In genomic region chr3:66555538-66555937, GRCm38 (mm10) we compare ENCODE assay signal across 27 mouse cellular contexts.
A peak's percentile ranks its signal among the peaks of the same experiment; 100 is the strongest.
DNase-seq lines count a peak whose midpoint lies in the region; ATAC-seq lines count a peak whose summit lies in the region.
"Had no signal": no experiment of that assay in that cellular context is flagged by ENCODE, and none has a peak within 500 bp of the region (broad histone marks: within the 10 kb centered on the region; RNA-seq: fewer than 3 reads in every experiment).

No protein-coding gene starts in this region.

- no peak for ATAC-seq in midbrain, embryonic 11.5 days (ENCODE audit: low FRiP score)
- ATAC-seq in midbrain, embryonic 16.5 days = no peak
- ATAC-seq in common myeloid progenitor, adult 5-6 weeks (replicated peaks; ENCODE audit: low read depth, poor library complexity, severe bottlenecking) = peak; percentile 97
- peak; percentile 56 for ATAC-seq in megakaryocyte, adult 5-6 weeks (ENCODE audit: poor library complexity, severe bottlenecking)
- ATAC-seq: CD4-positive, CD25-positive, alpha-beta regulatory T cell, adult 4 months; forebrain, embryonic 14.5 days; forebrain, postnatal 0 days; hindbrain, postnatal 0 days; intestine, postnatal 0 days; Patski had no signal

- no peak overlapping the region for H3K4me2 ChIP-seq in midbrain, embryonic 11.5 days
- no peak overlapping the region for H3K4me2 ChIP-seq in midbrain, embryonic 16.5 days (ENCODE audit: low read length)
- H3K4me2 ChIP-seq: heart, embryonic 12.5 days; heart, embryonic 15.5 days; hindbrain, embryonic 14.5 days had no signal

- H3K27ac ChIP-seq in midbrain, embryonic 11.5 days (ENCODE audit: low read depth, low read length) = no peak overlapping the region
- H3K27ac ChIP-seq in midbrain, embryonic 16.5 days (ENCODE audit: low read length) = no peak overlapping the region
- H3K27ac ChIP-seq: forebrain, embryonic 10.5 days; gastrocnemius, adult 2 months; heart, embryonic 15.5 days; hindbrain, embryonic 14.5 days; hindbrain, postnatal 0 days had no signal

- WGBS in midbrain, embryonic 11.5 days = 100% methylated on average over 1 of the region's 1 CpGs
- 93% methylated on average over 1 of the region's 1 CpGs for WGBS in midbrain, embryonic 16.5 days

- no peaks in the 10 kb centered on the region for H3K36me3 ChIP-seq in midbrain, embryonic 11.5 days (ENCODE audit: control insufficient read depth, insufficient read depth, low read length)
- H3K36me3 ChIP-seq in midbrain, embryonic 16.5 days (ENCODE audit: control insufficient read depth, insufficient read depth, low read length) = no peaks in the 10 kb centered on the region
- H3K36me3 ChIP-seq: forebrain, embryonic 10.5 days; heart, embryonic 12.5 days; heart, embryonic 15.5 days had no signal

- no peak overlapping the region for H3K9ac ChIP-seq in midbrain, embryonic 11.5 days (ENCODE audit: low read length)
- no peak overlapping the region for H3K9ac ChIP-seq in midbrain, embryonic 16.5 days (ENCODE audit: low read depth, low read length)
- H3K9ac ChIP-seq: forebrain, postnatal 0 days; heart, embryonic 12.5 days; heart, embryonic 15.5 days; hindbrain, embryonic 14.5 days had no signal

- H3K4me1 ChIP-seq in midbrain, embryonic 11.5 days (ENCODE audit: control insufficient read depth, insufficient read depth, low read length) = no peaks in the 10 kb centered on the region; the same call in 1 of the 2 replicates
- no peaks in the 10 kb centered on the region for H3K4me1 ChIP-seq in midbrain, embryonic 16.5 days (ENCODE audit: control insufficient read depth, insufficient read depth, low read length)
- H3K4me1 ChIP-seq: heart, embryonic 12.5 days; heart, embryonic 15.5 days had no signal

- peak; percentile 53 for DNase-seq in midbrain, embryonic 11.5 days (ENCODE audit: low spot score, missing footprints)
- DNase-seq in T-cell, adult 2 months (ENCODE audit: low spot score) = no peak
- DNase-seq in cerebellum, adult 9-11 months = no peak
- DNase-seq in thymus, postnatal 14 days = no peak
- DNase-seq: adrenal gland, adult 8-10 months; adrenal gland, postnatal 25 days; cerebellum, adult 2 months; cerebellum, postnatal 10 days; cerebellum, postnatal 36 days; forebrain, postnatal 0 days; gastrocnemius, adult 2 months; gastrocnemius, postnatal 14 days; heart, adult 18-20 months; heart, postnatal 10 days; heart, postnatal 36 days had no signal

- no peaks in the 10 kb centered on the region for H3K9me3 ChIP-seq in midbrain, embryonic 11.5 days (ENCODE audit: control insufficient read depth, low read length)
- 0 out of 2 replicates have a peak, but pooled peaks cover 2% of the 10 kb centered on the region for H3K9me3 ChIP-seq in midbrain, embryonic 16.5 days (replicated peaks; ENCODE audit: control insufficient read depth, low read length, poor library complexity, severe bottlenecking)
- H3K9me3 ChIP-seq: forebrain, embryonic 10.5 days; heart, embryonic 12.5 days; heart, embryonic 15.5 days had no signal

- no peaks in the 10 kb centered on the region for H3K27me3 ChIP-seq in midbrain, embryonic 11.5 days (ENCODE audit: control insufficient read depth, insufficient read depth, low read length)
- H3K27me3 ChIP-seq in midbrain, embryonic 16.5 days (ENCODE audit: control insufficient read depth, insufficient read depth, low read depth, low read length) = no peaks in the 10 kb centered on the region
- H3K27me3 ChIP-seq: heart, embryonic 12.5 days; heart, embryonic 15.5 days had no signal

- no peak overlapping the region for H3K4me3 ChIP-seq in midbrain, embryonic 11.5 days (ENCODE audit: low read depth, low read length)
- H3K4me3 ChIP-seq in midbrain, embryonic 16.5 days (ENCODE audit: low read depth, low read length) = no peak overlapping the region
- H3K4me3 ChIP-seq: forebrain, embryonic 10.5 days; gastrocnemius, adult 2 months; heart, embryonic 12.5 days; heart, embryonic 15.5 days had no signal

Comparison
In these comparisons a context has a peak if more than half of its experiments do, and no peak if none do; other contexts are left out.
1. ATAC-seq: peak in common myeloid progenitor, adult 5-6 weeks (single experiment) and megakaryocyte, adult 5-6 weeks (single experiment); none in midbrain, embryonic 11.5 days (single experiment) and midbrain, embryonic 16.5 days (single experiment).